ENCODE assay signal across 9 mouse cellular contexts in the genomic region with DNA sequence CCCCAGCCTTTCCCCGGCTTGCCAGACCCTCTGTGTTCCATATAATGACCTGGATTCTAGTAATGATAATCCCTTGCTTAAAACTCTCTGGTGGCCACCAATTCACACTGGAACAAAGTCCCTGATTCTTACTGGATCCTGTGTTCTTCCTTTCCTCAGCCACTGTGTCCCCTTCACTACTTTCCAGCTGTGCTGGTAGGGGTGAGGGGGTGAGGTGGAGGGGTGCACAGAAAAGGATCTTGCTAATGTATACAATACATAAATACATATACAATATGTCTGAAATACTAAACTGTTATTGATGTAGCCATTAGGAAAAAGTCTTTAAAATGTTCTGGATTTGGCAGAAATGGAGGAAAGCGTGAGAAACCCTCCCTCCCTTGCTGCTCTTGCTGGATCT. TPM values are rescaled to one million over a fixed set of nuclear protein-coding genes. Genes with fewer than 3 reads are reported as not detected.
DNase-seq lines count a peak whose midpoint lies in the region; ATAC-seq and TF ChIP-seq lines count a peak whose summit lies in the region.
"Had no signal": no experiment of that assay in that cellular context is flagged by ENCODE, and none has a peak within 500 bp of the region (broad histone marks: within the 10 kb centered on the region; RNA-seq: fewer than 3 reads in every experiment).

No protein-coding gene starts in this region.

- H3K27ac ChIP-seq in left cerebral cortex, adult 2 months, result peak overlapping the region; percentile 84; the same call in 1 of the 2 replicates
- no peak overlapping the region for H3K27ac ChIP-seq in embryonic facial prominence, embryonic 14.5 days (replicated peaks; ENCODE audit: low read depth, low read length)
- H3K27ac ChIP-seq in limb, embryonic 10.5 days, result peak overlapping the region; percentile 90; the same call in 1 of the 2 replicates
- H3K27ac ChIP-seq in stomach, embryonic 15.5 days, result no peak overlapping the region

- 95% methylated on average over 2 of the region's 2 CpGs for WGBS in embryonic facial prominence, embryonic 14.5 days
- 95% methylated on average over 2 of the region's 2 CpGs for WGBS in limb, embryonic 10.5 days
- WGBS in stomach, embryonic 15.5 days, result 77% methylated on average over 2 of the region's 2 CpGs

- no peak for DNase-seq in left cerebral cortex, adult 2 months (ENCODE audit: extremely low spot score in 1 of 2, low spot score in 2 of 2)
- DNase-seq in left cerebral cortex, adult 9 months (ENCODE audit: low spot score in 2 of 2), result no peak
- no peak for DNase-seq in embryonic facial prominence, embryonic 14.5 days (ENCODE audit: low spot score)
- no peak for DNase-seq in limb, embryonic 10.5 days (ENCODE audit: low spot score)
- DNase-seq in cerebellum, adult 11-12 months, result no peak
- DNase-seq in spleen, postnatal 4 days (ENCODE audit: low spot score in 2 of 2), result no peak
- no peak for DNase-seq in left cerebral cortex, postnatal 4 days
- DNase-seq: right cerebral cortex, adult 18-20 months had no signal

- 0 out of 2 replicates have a peak, but pooled peaks cover 6% of the 10 kb centered on the region for H3K9me3 ChIP-seq in embryonic facial prominence, embryonic 14.5 days (ENCODE audit: control insufficient read depth, low read length)
- no peaks in the 10 kb centered on the region; the same call in 1 of the 2 replicates for H3K9me3 ChIP-seq in limb, embryonic 10.5 days (replicated peaks)
- H3K9me3 ChIP-seq in stomach, embryonic 15.5 days, result no peaks in the 10 kb centered on the region

- intact Hi-C loops in left cerebral cortex, adult 2 months (cut with DNase I), result no loop called here
- intact Hi-C loops in left cerebral cortex, postnatal 4 days (cut with DNase I), result no loop called here

- 0 out of 2 replicates have a peak overlapping the region, but pooled peaks have one; percentile 60 for H3K9ac ChIP-seq in embryonic facial prominence, embryonic 14.5 days (ENCODE audit: low read depth, low read length)
- H3K9ac ChIP-seq in stomach, embryonic 15.5 days, result no peak overlapping the region

- no peak for TF ChIP-seq CTCF in left cerebral cortex, adult 2 months (IDR thresholded peaks at IDR 0.05)

- no peak overlapping the region; the same call in 1 of the 2 replicates for H3K4me3 ChIP-seq in left cerebral cortex, adult 2 months
- peak overlapping the region; percentile 75; the same call in 1 of the 2 replicates for H3K4me3 ChIP-seq in embryonic facial prominence, embryonic 14.5 days (ENCODE audit: low read depth, low read length)
- peak overlapping the region; percentile 72 for H3K4me3 ChIP-seq in limb, embryonic 10.5 days
- no peak overlapping the region for H3K4me3 ChIP-seq in stomach, embryonic 15.5 days (replicated peaks)

- H3K27me3 ChIP-seq in embryonic facial prominence, embryonic 14.5 days (replicated peaks; ENCODE audit: control insufficient read depth, insufficient read depth, low read length), result no peaks in the 10 kb centered on the region
- H3K27me3 ChIP-seq in limb, embryonic 10.5 days (ENCODE audit: low read depth, poor library complexity, severe bottlenecking), result no peaks in the 10 kb centered on the region
- H3K27me3 ChIP-seq in stomach, embryonic 15.5 days (replicated peaks), result no peaks in the 10 kb centered on the region

- no peak for ATAC-seq in embryonic facial prominence, embryonic 14.5 days (ENCODE audit: low read depth)
- ATAC-seq in stomach, embryonic 15.5 days (ENCODE audit: insufficient read depth, low FRiP score, low read depth), result no peak

- H3K4me2 ChIP-seq in embryonic facial prominence, embryonic 14.5 days (ENCODE audit: low read depth, low read length), result peak overlapping the region; percentile 87
- peak overlapping the region; percentile 81; the same call in 1 of the 2 replicates for H3K4me2 ChIP-seq in stomach, embryonic 15.5 days

- peaks cover 8% of the 10 kb centered on the region; the same call in 1 of the 2 replicates for H3K4me1 ChIP-seq in embryonic facial prominence, embryonic 14.5 days (ENCODE audit: control insufficient read depth, insufficient read depth, low read length)
- H3K4me1 ChIP-seq in limb, embryonic 10.5 days, result peaks cover 17% of the 10 kb centered on the region
- peaks cover 7% of the 10 kb centered on the region for H3K4me1 ChIP-seq in stomach, embryonic 15.5 days

- peaks cover 46% of the 10 kb centered on the region for H3K36me3 ChIP-seq in embryonic facial prominence, embryonic 14.5 days (ENCODE audit: control insufficient read depth, insufficient read depth, low read length)
- peaks cover 64% of the 10 kb centered on the region for H3K36me3 ChIP-seq in limb, embryonic 10.5 days
- H3K36me3 ChIP-seq in stomach, embryonic 15.5 days, result peaks cover 23% of the 10 kb centered on the region

RNA-seq across cellular contexts. Expression of a gene that starts 1.3 kb away (rescaled TPM):
- total RNA-seq in left cerebral cortex, adult 2 months (2021), result 10 to 100 TPM; 10.2 to 12.2 TPM
- polyA plus RNA-seq in embryonic facial prominence, embryonic 14.5 days (2014; fragmentation: Nextera tagmentation; extraction: Ambion mirVana), result 25.8 and 30.3 TPM in 2 replicates
- 26.6 and 28.9 TPM in 2 replicates for polyA plus RNA-seq in limb, embryonic 10.5 days (2016; fragmentation: Nextera tagmentation; extraction: Ambion mirVana)
- polyA plus RNA-seq in stomach, embryonic 15.5 days (2015; fragmentation: Nextera tagmentation; extraction: Ambion mirVana), result 23.1 and 23.2 TPM in 2 replicates
- 10 to 100 TPM; 10.2 to 12.0 TPM for total RNA-seq in left cerebral cortex, postnatal 4 days (2021)

RNA-seq across cellular contexts. Expression of a gene that starts 30.0 kb away (rescaled TPM):
- 10 to 100 TPM; 23.5 to 27.7 TPM for total RNA-seq in left cerebral cortex, adult 2 months (2021)
- polyA plus RNA-seq in embryonic facial prominence, embryonic 14.5 days (2014; fragmentation: Nextera tagmentation; extraction: Ambion mirVana), result 9.2 and 11.5 TPM in 2 replicates
- 48.8 and 53.4 TPM in 2 replicates for polyA plus RNA-seq in limb, embryonic 10.5 days (2016; fragmentation: Nextera tagmentation; extraction: Ambion mirVana)
- polyA plus RNA-seq in stomach, embryonic 15.5 days (2015; fragmentation: Nextera tagmentation; extraction: Ambion mirVana), result 26.9 and 29.4 TPM in 2 replicates
- 10 to 100 TPM; 31.2 to 35.0 TPM for total RNA-seq in left cerebral cortex, postnatal 4 days (2021)

Comparison
In these comparisons a context has a peak if more than half of its experiments do, and no peak if none do; other contexts are left out.
1. H3K27ac ChIP-seq: peak in left cerebral cortex, adult 2 months (single experiment) and limb, embryonic 10.5 days (single experiment); none in embryonic facial prominence, embryonic 14.5 days (single experiment) and stomach, embryonic 15.5 days (single experiment).
2. H3K4me3 ChIP-seq: peak in embryonic facial prominence, embryonic 14.5 days (single experiment) and limb, embryonic 10.5 days (single experiment); none in left cerebral cortex, adult 2 months (single experiment) and stomach, embryonic 15.5 days (single experiment).